Mouse (Mus musculus) lung, embryonic 15.5 days (tissue): ENCODE results near the gene Mars. TPM values are rescaled to one million over a fixed set of nuclear protein-coding genes. Genes with fewer than 3 reads are reported as not detected.

Source experiments
- ATAC-seq: fragments of 200-750 bp; cut with Nextera tagmentation; 2 replicates; pipeline ENCODE4 v1.8.0; 2017; ENCODE audit warnings: moderate number of reproducible peaks, borderline replicate concordance; ENCODE audit not compliant: low FRiP score, low TSS enrichment; ENCODE audit errors: extremely low read depth
- H3K27ac ChIP-seq: fragments of 300-500 bp; sonication (generic); 2 replicates; pipeline ENCODE4 v1.5.1; 2015; ENCODE audit warnings: moderate library complexity, mild to moderate bottlenecking, inconsistent platforms
- H3K27me3 ChIP-seq: fragments of 300-500 bp; sonication (generic); 2 replicates; pipeline ENCODE4 v1.6.1; 2015; ENCODE audit warnings: inconsistent platforms
- H3K36me3 ChIP-seq: fragments of 300-500 bp; sonication (generic); 2 replicates; pipeline ENCODE4 v1.6.1; 2015; ENCODE audit warnings: inconsistent platforms
- H3K4me1 ChIP-seq: fragments of 300-500 bp; sonication (generic); 2 replicates; pipeline ENCODE4 v1.6.1; 2015; ENCODE audit warnings: inconsistent platforms
- H3K4me2 ChIP-seq: fragments of 300-500 bp; sonication (generic); 2 replicates; pipeline ENCODE4 v1.6.1; 2015; ENCODE audit warnings: inconsistent platforms, mild to moderate bottlenecking, moderate library complexity
- H3K4me3 ChIP-seq: fragments of 300-500 bp; sonication (generic); 2 replicates; pipeline ENCODE4 v1.5.1; 2015; ENCODE audit warnings: mild to moderate bottlenecking, inconsistent platforms
- H3K9ac ChIP-seq: fragments of 300-500 bp; sonication (generic); 2 replicates; pipeline ENCODE4 v1.6.1; 2015; ENCODE audit warnings: inconsistent platforms
- H3K9me3 ChIP-seq: fragments of 300-500 bp; sonication (generic); 2 replicates; pipeline ENCODE4 v1.6.1; 2016; ENCODE audit warnings: inconsistent platforms
- WGBS: fragments of 180-500 bp; shearing (Covaris S2); methylation state at CpG from one replicate; pipeline ENCODE4 v1.1.7; 2015; 5-methylcytosine and 5-hydroxymethylcytosine counted together
- polyA plus RNA-seq: library from polyadenylated mRNA; unstranded; fragments of >200 nt; fragmentation: Nextera tagmentation; extraction: Ambion mirVana; gene quantifications from 2 replicates; pipeline ENCODE4 v1.2.1, GENCODE M21; 2015

Mars gene
- polyA plus RNA-seq, 1 experiment from 2014 or later = 104 TPM

DNA sequence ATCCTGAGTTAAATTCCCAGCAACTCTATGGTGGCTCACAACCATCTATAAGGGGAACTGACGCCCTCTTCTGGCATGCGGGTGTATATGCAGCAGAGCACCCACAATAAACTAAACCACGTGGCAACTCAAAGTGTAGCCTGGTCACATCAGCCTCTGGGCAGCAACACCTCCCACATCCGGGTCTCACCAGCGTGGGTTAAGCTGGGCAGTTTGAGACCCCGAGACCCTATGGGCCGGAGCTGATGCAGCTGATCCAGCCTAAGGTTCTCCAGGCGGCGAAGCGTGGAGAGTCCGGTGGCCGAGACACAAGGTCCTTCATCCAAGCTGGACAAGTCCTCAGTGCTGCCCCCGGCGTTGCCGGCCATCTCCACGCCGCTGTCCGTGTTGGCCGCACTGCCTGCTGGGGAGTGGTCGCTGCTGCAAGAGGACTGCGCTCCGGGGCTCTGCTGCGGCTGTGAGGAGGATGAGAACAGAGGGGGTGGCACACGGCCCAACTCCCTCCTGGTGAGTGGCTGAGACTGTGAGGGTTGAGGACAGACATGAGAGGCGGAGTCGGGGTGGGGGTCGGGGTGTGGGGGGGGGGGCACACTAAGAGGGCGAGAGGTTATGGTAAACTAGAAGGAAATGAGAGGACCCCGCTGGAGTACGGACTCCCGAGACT lies 20.8 kb upstream of the Mars start:
- Histone ChIP-seq H3K27me3 (peaks cover 44% of the 10 kb centered on the region), H3K9me3 (no peaks in the 10 kb centered on the region), H3K4me3 (no peak overlapping the region), H3K4me1 (no peaks in the 10 kb centered on the region), H3K4me2 (no peak overlapping the region), H3K27ac (no peak overlapping the region), H3K36me3 (peaks cover 43% of the 10 kb centered on the region), H3K9ac (no peak overlapping the region)
- 52% methylated on average over 31 of the region's 31 CpGs for WGBS
- no peak for ATAC-seq

DNA sequence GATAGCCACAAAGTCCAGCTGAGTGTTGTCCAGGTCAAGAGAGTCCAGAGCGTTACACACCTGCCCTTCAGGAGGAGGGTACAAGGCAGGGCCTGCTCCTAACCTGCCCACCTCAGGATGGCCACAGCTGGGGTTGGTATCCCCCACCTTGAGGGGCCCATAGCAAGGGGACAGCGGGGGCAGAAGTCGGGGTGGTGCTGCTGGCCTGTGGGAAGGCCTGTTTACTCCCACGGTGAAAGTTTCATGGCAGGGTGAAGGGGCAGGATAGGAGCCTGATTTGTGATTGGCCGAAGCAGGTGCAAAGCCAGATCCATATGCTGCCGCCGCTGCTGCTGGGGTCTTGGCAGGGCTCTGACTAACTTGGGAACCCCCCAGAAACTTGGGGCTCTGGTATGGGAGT lies 18.6 kb upstream of the Mars start:
- H3K4me3 ChIP-seq = no peak overlapping the region
- no peak overlapping the region for H3K4me2 ChIP-seq
- 79% methylated on average over 7 of the region's 7 CpGs for WGBS
- no peak overlapping the region for H3K27ac ChIP-seq
- H3K27me3 ChIP-seq = peaks cover 65% of the 10 kb centered on the region
- H3K9me3 ChIP-seq = no peaks in the 10 kb centered on the region
- no peak overlapping the region for H3K9ac ChIP-seq
- ATAC-seq = no peak
- peaks cover 32% of the 10 kb centered on the region for H3K36me3 ChIP-seq
- H3K4me1 ChIP-seq = peaks cover 14% of the 10 kb centered on the region

DNA sequence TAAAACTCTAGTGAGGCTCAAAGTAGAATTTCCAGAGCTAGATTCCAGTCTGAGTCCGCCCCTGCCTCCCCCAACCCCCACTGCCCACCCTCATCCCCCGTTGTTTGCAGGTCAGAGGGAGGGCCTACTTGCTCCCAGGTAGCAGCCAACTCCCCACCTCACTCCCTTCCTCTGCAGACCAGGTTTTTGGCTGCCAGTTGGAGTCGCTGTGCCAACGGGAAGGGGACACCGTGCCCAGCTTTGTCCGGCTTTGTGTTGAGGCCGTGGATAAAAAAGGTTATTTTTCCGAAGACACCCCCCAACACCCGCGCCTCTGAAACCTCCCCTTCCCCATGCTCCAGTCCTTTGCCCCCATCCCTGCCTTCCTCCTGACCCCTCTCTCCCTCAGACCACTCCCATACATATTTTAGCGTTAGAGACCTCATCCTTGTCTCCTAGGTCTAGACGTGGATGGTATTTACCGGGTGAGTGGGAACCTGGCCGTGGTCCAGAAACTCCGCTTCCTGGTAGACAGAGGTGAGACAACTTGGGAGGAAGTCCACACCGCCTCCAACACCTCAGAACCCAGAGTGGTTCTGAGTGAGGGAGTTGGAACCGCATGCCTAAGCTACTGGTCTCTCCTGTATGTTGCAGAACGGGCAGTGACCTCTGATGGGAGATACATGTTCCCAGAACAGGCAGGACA lies 16.0 kb upstream of the Mars start:
- Histone ChIP-seq H3K4me1 (peaks cover 19% of the 10 kb centered on the region), H3K36me3 (peaks cover 19% of the 10 kb centered on the region), H3K27ac (no peak overlapping the region), H3K9ac (no peak overlapping the region), H3K4me2 (no peak overlapping the region), H3K4me3 (0 out of 2 replicates have a peak overlapping the region, but pooled peaks have one; percentile 0), H3K9me3 (no peaks in the 10 kb centered on the region), H3K27me3 (peaks cover 82% of the 10 kb centered on the region)
- WGBS = 40% methylated on average over 18 of the region's 18 CpGs
- no peak for ATAC-seq

DNA sequence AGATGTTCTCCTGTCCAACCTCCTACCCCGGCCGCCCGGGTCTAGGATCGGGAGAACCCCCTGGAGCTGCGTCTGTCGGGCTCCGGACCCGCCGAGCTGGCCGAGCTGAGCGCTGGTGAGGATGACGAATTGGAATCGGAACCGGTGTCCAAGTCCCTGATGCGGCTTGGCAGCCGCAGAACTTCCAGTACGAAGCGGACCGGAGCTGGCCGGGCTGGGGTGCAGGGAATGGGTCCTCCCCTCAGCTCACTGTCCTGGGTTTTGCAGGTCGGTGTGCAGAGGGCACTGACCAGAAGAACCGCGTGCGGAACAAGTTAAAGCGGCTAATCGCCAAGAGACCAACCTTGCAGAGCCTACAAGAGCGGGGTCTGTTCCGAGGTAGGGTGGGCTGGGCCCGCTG lies 15.2 kb upstream of the Mars start:
- H3K36me3 ChIP-seq = peaks cover 13% of the 10 kb centered on the region
- WGBS = 6% methylated on average over 29 of the region's 29 CpGs
- H3K27ac ChIP-seq = no peak overlapping the region
- H3K4me2 ChIP-seq = peak overlapping the region; percentile 77
- peak overlapping the region; percentile 41 for H3K4me3 ChIP-seq
- peaks cover 76% of the 10 kb centered on the region for H3K27me3 ChIP-seq
- no peaks in the 10 kb centered on the region for H3K9me3 ChIP-seq
- peak overlapping the region; percentile 30; the same call in 1 of the 2 replicates for H3K9ac ChIP-seq
- no peak for ATAC-seq
- H3K4me1 ChIP-seq = peaks cover 19% of the 10 kb centered on the region

DNA sequence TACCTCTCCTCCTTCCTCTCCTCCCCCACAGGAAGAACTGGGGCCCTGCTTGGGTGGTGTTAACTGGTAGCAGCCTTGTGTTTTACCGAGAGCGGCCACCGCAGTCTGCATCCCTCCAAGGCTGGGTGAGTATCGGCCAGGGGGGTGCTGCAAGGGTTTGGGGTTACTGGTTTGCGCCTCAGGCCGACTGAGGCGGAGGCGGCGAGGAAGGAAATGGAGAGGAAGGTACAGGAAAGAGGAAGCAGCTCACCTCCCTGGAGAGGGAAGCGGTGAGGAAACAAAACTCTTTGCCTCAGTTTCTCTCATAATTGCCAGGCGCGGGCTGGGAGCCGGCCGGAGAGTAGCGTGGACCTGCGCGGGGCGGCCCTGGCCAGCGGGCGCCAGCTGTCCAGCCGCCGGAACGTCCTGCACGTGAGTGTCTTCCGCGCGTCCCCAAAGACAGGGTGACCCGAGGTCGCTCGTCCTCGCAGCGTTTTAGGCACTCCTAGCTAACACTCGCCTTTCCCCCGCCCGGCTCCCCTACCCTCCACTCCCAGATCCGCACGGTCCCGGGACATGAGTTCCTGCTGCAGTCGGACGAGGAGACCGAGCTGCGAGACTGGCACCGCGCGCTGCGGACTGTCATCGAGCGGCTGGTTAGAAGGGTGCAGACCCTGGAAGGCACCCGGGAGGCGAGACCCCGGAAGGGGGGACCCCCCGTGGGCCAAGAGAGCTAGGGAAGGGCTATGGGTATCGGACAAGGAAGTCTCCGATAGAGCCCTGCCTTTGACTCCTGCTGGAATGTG lies 14.6 kb upstream of the Mars start:
- Histone ChIP-seq H3K27me3 (peaks cover 76% of the 10 kb centered on the region), H3K4me2 (peak overlapping the region; percentile 77)
- peak; percentile 21; the same call in 1 of the 2 replicates for ATAC-seq

DNA sequence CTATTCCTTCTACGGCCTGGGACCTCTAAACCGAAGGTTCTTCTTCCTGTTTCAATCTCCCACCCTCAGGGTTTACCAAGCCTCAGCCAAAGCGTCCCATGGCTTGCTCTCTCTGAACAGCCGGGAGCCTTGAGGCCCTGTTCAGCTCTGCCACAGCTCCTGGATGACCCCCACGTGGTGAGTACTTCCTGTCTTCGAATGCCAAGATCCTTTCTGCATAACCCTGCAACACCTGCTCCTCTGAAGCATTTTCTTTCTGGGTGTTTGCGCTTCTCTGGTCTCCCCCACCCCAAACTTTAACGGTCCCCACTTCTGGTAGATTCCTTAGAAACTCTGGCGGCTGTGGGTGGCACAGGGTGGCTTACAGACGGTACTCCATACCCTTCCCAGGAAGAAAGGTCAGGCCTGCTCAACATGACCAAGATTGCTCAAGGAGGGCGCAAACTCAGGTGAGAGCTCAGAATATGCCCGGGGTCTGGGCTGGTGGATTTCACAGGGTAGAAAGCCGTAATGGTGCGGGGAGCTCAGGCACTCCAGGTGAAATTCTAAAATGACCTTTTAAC lies 13.9 kb upstream of the Mars start:
- Histone ChIP-seq H3K36me3 (peaks cover 1% of the 10 kb centered on the region), H3K27me3 (peaks cover 76% of the 10 kb centered on the region), H3K4me2 (peak overlapping the region; percentile 77; the same call in 1 of the 2 replicates), H3K9ac (no peak overlapping the region), H3K27ac (no peak overlapping the region), H3K9me3 (no peaks in the 10 kb centered on the region), H3K4me3 (peak overlapping the region; percentile 41; the same call in 1 of the 2 replicates), H3K4me1 (peaks cover 19% of the 10 kb centered on the region)
- 30% methylated on average over 14 of the region's 14 CpGs for WGBS
- no peak for ATAC-seq

More for the DNA sequence above, 14.6 kb upstream of the Mars start:
- Histone ChIP-seq H3K9ac (peak overlapping the region; percentile 30; the same call in 1 of the 2 replicates), H3K4me3 (peak overlapping the region; percentile 41), H3K27ac (no peak overlapping the region), H3K36me3 (peaks cover 8% of the 10 kb centered on the region), H3K4me1 (peaks cover 19% of the 10 kb centered on the region), H3K9me3 (no peaks in the 10 kb centered on the region)
- WGBS = under 1% methylated on average over 49 of the region's 54 CpGs

DNA sequence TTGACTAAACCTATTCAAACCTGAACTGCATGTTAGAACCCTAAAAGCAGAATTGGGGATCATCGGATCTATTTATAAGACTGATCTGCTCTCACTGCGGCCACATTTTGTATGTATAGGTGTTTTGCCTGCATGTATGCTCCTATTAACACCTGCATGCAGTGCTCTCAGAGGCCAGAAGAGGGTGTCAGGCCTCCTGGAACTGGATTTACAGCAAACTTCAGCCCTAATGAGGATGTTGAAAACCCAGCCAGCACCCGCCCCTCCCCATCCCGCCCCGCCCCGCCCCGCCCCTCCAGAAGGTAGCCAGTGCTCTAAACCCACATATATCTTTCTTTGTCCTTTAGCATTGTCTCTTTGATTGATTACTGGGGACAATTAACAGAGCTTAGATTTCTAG lies 12.9 kb upstream of the Mars start:
- Histone ChIP-seq H3K36me3 (no peaks in the 10 kb centered on the region), H3K27ac (no peak overlapping the region), H3K9me3 (no peaks in the 10 kb centered on the region), H3K4me3 (no peak overlapping the region), H3K4me1 (peaks cover 19% of the 10 kb centered on the region), H3K4me2 (no peak overlapping the region), H3K27me3 (peaks cover 68% of the 10 kb centered on the region), H3K9ac (no peak overlapping the region)
- ATAC-seq = no peak
- WGBS = 8% methylated on average over 7 of the region's 7 CpGs

DNA sequence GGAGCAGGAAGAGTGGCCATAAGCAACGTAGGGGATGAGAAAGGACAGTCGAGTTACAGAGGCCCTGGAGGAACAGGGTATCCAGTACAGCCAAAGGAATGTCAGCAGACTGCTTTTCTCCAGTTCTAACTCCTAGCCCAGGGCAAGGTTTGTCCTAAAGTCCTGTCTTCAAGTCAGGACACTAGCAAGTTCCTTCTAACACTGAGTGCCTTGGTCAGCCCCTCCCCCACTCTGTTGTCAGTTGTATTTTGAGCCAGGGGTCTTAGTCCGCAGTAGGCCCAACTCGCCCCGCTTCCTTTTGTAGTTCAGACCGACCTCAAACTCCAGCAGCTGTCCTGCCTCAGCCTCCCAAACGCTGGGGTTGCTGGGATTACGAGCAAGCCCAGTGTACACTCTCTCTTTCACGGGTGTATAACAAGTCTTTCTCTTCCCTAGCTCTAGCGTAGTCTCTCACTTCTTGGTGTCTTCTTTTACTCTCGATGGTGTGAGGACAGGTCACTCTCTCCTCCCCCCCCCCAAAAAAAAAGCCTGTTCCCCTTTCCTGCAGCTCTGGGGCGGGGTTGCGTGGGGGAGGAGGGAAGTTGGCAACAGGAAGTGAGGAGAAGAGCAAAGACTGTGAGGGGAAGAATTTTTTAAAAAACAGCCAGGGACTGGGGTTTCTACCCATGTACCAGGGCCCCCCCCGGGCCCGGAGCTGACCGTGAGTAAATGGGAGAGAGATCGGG lies 11.7 kb upstream of the Mars start:
- Histone ChIP-seq H3K27me3 (peaks cover 56% of the 10 kb centered on the region), H3K36me3 (no peaks in the 10 kb centered on the region), H3K4me3 (no peak overlapping the region), H3K27ac (no peak overlapping the region), H3K4me1 (peaks cover 19% of the 10 kb centered on the region), H3K9ac (no peak overlapping the region), H3K4me2 (peak overlapping the region; percentile 5; the same call in 1 of the 2 replicates), H3K9me3 (no peaks in the 10 kb centered on the region)
- WGBS = 64% methylated on average over 17 of the region's 17 CpGs
- ATAC-seq = no peak

DNA sequence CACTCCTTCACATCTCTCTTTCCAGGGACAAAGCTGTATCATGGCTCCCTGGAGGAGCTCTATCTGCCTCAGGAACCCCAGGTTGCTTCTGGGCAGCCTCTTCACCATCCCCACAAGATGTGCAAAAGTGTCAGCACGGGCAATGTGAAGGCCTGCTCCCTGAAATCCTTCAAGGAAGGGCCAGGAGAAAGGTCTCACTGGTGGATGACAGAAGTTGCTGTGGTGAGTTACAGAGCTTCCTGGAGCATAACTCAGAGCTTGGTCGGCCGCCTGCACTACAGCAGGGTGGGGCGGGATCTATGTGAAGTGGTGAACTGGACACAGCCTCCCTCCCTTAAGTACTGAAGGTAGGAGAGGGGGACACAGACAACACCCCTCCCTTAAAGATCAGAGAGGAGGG lies 11.1 kb upstream of the Mars start:
- no peaks in the 10 kb centered on the region for H3K9me3 ChIP-seq

DNA sequence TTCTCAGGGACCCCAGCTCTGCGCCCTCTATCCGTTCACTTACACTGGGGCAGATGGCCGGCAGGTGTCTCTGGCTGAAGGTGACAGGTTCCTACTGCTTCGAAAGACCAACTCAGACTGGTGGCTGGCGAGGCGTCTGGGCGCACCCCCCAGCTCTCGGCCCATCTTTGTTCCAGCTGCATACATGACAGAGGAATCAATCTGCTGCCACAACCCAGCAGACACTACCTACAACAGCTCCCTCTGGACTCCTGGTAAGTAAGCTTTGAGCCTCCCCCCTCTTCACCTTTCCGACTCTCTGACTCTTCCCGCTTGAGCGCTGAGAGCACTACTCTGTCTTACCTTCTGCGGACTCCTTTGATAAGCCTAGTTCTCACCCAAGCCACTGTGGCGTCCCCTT lies 10.6 kb upstream of the Mars start:
- no peak overlapping the region for H3K27ac ChIP-seq
- no peak overlapping the region for H3K4me3 ChIP-seq
- H3K9ac ChIP-seq = no peak overlapping the region
- ATAC-seq = no peak
- H3K4me2 ChIP-seq = no peak overlapping the region
- H3K27me3 ChIP-seq = peaks cover 44% of the 10 kb centered on the region
- 39% methylated on average over 13 of the region's 13 CpGs for WGBS
- no peaks in the 10 kb centered on the region for H3K9me3 ChIP-seq
- peaks cover 19% of the 10 kb centered on the region for H3K4me1 ChIP-seq
- H3K36me3 ChIP-seq = no peaks in the 10 kb centered on the region

More for the DNA sequence above, 11.1 kb upstream of the Mars start:
- Histone ChIP-seq H3K27me3 (peaks cover 49% of the 10 kb centered on the region), H3K4me2 (no peak overlapping the region), H3K4me3 (no peak overlapping the region), H3K9ac (no peak overlapping the region), H3K4me1 (peaks cover 19% of the 10 kb centered on the region), H3K27ac (no peak overlapping the region), H3K36me3 (no peaks in the 10 kb centered on the region)
- WGBS = 65% methylated on average over 4 of the region's 4 CpGs
- ATAC-seq = no peak

DNA sequence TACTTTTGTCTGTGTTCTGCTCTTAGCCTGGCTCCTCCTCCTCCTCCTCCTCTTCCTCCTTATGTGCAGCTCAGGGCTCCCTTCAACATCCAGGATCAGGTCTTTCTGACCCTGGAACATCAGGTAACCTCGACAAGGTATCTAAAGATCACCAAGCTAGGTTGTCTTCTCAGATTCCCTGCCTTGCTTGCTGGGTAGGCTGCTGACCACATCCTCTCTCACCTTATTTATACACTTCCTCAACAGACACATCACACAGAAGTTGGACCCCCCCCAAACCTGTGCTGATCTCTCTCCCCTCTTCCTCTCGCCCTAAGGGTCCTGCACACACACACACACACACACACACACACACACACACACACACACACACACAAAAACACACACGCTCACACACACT lies 10.0 kb upstream of the Mars start, which contains the start of gene Arhgap9:
Gene Arhgap9 (plus strand): TSS at position 344 of the 400 bp plus-strand sequence.
- H3K27ac ChIP-seq = no peak within 1 kb of the TSS
- H3K4me1 ChIP-seq = peaks cover 15% of the 10 kb centered on the region
- no peak within 1 kb of the TSS for H3K4me3 ChIP-seq
- ATAC-seq = no peak
- 55% methylated on average over 3 of the region's 3 CpGs for WGBS
- H3K9me3 ChIP-seq = no peaks in the 10 kb centered on the region
- no peaks in the 10 kb centered on the region for H3K36me3 ChIP-seq
- H3K27me3 ChIP-seq = peaks cover 39% of the 10 kb centered on the region
- H3K4me2 ChIP-seq = no peak within 1 kb of the TSS
- H3K9ac ChIP-seq = no peak within 1 kb of the TSS
